Mouse (Mus musculus) fat pad, adult 2 months (tissue): Measurements from ENCODE around the gene Methig1.
"Not testable (repeated sequence)": the region's sequence is repeated elsewhere in the genome, so short reads cannot be mapped to it uniquely, and the experiment has no call there.

ENCODE experiments used
- DNase-seq: peaks from one replicate; pipeline ENCODE4 v3.0.0-alpha.2; 2011; ENCODE audit warnings: low read depth, low spot score; ENCODE audit errors: extremely low read depth

The Methig1 gene

GRCm38 (mm10) chr15:100391599-100391998, 38.6 kb downstream of the Methig1 start:
- DNase-seq, result no peak

- no peak for DNase-seq
Observed at GRCm38 (mm10) chr15:100393016-100393415, 40.1 kb downstream of the Methig1 start.

- no peak for DNase-seq
Observed at GRCm38 (mm10) chr15:100395561-100395960, 42.6 kb downstream of the Methig1 start.

- no peak for DNase-seq
Observed at GRCm38 (mm10) chr15:100400592-100401250, 47.8 kb downstream of the Methig1 start.

GRCm38 (mm10) chr15:100401811-100402210, 48.9 kb downstream of the Methig1 start:
- DNase-seq, result no peak

- DNase-seq, result no peak
Observed at GRCm38 (mm10) chr15:100402347-100402746, 49.4 kb downstream of the Methig1 start.

GRCm38 (mm10) chr15:100402798-100403197, 49.8 kb downstream of the Methig1 start:
- DNase-seq, result no peak

GRCm38 (mm10) chr15:100403318-100404000, 50.5 kb downstream of the Methig1 start:
- no peak for DNase-seq

- no peak for DNase-seq
Observed at GRCm38 (mm10) chr15:100406088-100406487, 53.1 kb downstream of the Methig1 start.

- DNase-seq, result no peak
Observed at GRCm38 (mm10) chr15:100410918-100411672, 58.1 kb downstream of the Methig1 start.

- no peak for DNase-seq
Observed at GRCm38 (mm10) chr15:100411731-100412130, 58.8 kb downstream of the Methig1 start.

GRCm38 (mm10) chr15:100413306-100413705, 60.4 kb downstream of the Methig1 start:
- DNase-seq, result no peak

- DNase-seq, result no peak
Observed at GRCm38 (mm10) chr15:100414011-100414410, 61.1 kb downstream of the Methig1 start.

- no peak for DNase-seq
Observed at GRCm38 (mm10) chr15:100414942-100415341, 62.0 kb downstream of the Methig1 start.

GRCm38 (mm10) chr15:100415684-100416083, 62.7 kb downstream of the Methig1 start:
- DNase-seq, result no peak

GRCm38 (mm10) chr15:100417854-100418450, 65.0 kb downstream of the Methig1 start:
- DNase-seq, result no peak

- DNase-seq, result no peak
Observed at GRCm38 (mm10) chr15:100419311-100419710, 66.4 kb downstream of the Methig1 start.

GRCm38 (mm10) chr15:100419901-100420745, 67.2 kb downstream of the Methig1 start:
- DNase-seq, result no peak

GRCm38 (mm10) chr15:100421059-100421757, 68.3 kb downstream of the Methig1 start:
- no peak for DNase-seq

GRCm38 (mm10) chr15:100421758-100422197, 68.8 kb downstream of the Methig1 start, which contains the start of gene Gm5475:
Gene Gm5475 (plus strand): TSS chr15:100422147.
- DNase-seq, result not testable (repeated sequence)
